Mouse (Mus musculus): ENCODE results near the gene Defb33.

The Defb33 gene

DNA sequence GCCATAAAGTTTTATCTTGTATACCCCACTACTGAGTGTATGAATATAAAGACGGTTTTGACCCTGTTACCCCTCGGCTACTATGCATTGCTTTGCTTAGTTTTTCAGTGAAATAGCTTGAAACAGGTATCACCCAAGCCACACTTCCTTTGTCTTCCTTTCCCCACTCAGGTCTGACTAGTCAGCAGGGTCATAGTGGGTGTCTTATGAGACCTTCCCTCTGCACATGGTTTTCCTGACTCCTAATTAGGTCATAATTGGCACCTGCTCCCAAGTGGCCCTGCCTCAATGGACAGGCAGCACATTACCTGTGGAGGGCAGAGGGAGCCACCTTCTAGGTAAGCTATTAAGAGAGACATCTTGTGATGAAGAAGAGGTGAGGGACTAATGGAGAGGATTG, at the start of gene Defb33:
Gene Defb33, plus strand, starts transcription at position 301 of the 400 bp plus-strand sequence.
- DNase-seq: no peak

DNA sequence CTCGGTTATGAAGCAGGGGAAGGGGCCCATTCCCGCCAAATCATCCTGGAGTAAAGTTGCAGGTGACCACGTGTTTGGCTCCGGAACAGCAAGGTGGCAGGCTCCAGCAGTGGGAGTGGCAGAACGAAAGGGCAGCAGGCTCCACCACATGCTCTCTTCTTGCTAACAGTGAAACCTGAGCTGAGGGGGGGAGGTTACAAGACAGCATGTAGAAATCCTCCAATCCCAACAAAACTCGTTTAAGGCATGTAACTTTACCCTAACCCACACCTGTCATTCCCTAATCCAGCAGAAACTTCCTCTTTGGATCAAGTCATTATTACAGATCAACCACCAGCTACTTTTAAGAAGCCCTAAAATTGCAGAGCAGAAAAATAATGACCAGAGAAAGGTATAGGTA, 17.9 kb upstream of the Defb33 start:
- DNase-seq: no peak

DNA sequence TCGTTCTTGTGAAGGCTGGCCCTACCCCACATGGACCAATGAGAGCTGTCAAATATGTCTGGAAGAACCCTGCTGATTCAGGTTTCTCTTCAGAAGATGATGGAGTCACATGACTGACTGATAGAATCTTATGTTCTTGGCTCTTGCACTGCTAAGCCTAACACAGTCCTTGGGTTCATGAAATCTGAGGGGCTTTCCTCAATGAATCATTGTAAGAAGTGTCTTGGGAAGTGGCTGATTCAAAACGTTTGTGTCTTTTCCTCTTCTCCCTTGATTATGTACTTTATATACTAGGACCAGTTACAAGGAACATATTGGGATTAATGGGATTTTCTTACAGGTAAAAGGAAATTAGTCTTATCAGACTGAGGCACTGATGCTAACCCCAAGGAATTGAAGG, 10.1 kb downstream of the Defb33 start, which contains the start of gene Gm15056:
Gene Gm15056, minus strand, starts transcription at position 101 of the 400 bp plus-strand sequence.
- no peak for DNase-seq

DNA sequence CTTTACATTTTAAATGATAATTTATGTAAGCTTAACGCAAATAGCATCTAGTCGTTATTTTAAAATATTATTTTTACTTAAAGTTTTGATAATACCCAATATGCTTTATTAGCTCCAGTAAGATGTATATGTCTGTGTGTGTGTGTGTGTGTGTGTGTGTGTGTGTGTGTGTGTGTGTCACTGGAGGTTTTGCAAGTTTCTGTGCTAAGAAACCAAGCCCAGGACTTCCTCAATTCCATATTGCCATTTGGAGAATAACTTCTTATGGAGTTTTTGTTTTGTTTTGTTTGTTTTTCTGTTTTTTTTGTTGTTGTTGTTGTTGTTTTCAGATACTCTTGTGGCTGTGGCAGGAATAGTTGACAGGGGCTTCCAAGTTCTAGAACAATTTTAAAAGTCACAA, 14.7 kb downstream of the Defb33 start:
- DNase-seq: no peak

DNA sequence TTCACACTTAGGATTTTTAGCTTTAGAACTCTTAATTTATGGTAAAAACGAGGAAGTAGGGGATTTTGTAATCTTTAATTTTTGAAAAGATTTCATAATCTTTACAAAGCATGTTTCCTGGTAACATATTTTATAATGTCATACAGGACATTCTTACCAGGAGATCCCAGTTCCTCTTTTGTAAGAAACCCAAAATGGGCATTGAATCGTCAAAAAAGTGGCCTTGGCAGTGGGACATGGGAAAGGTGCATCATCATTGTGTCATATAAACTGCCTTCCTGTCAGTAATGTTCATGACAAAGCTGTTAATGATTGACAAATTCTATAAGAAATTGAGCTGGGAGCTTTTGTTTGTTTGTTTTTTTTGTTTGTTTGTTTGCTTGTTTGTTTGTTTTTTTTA, 15.8 kb downstream of the Defb33 start:
- DNase-seq: no peak

DNA sequence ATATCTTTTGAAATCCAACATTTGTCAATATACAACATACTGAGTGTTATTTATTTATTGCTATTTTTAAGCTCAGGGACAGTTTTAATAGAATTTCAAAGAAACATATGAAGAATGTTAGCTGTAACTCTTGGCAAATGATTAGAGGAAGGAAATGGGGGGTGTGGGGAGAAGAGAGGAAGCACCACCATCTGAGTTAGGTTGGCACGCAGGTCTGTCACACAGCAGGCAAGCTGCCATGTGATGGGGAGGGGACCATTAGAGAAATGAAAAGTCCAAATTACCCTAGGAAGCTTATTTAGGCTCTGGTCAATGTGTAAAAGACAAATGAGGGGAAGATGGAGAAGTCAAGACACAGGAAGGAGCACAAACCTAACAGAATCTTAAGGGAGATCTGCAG, 19.8 kb downstream of the Defb33 start:
- no peak for DNase-seq

DNA sequence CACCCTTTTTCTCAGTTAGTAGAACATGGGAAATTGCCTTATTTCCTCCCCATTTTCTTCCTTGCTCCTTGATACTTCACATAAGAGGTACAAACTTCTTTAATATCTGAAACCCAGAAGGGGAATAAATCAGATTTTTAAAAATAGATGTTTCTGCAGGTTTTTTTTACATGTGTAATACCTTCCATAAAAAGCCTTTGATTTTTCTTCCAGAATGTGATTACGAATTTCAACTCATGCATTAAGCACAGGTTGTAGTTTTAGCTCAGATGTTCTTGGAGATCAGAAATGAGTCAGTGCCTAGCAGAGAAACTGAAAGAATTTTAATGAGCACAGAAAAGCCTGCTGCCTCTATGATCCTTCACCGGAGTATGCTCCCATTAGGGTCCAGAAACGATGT, 29.5 kb downstream of the Defb33 start, which contains the start of gene Gm6040:
Gene Gm6040, minus strand, starts transcription at position 101 of the 400 bp plus-strand sequence.
- DNase-seq: no peak

DNA sequence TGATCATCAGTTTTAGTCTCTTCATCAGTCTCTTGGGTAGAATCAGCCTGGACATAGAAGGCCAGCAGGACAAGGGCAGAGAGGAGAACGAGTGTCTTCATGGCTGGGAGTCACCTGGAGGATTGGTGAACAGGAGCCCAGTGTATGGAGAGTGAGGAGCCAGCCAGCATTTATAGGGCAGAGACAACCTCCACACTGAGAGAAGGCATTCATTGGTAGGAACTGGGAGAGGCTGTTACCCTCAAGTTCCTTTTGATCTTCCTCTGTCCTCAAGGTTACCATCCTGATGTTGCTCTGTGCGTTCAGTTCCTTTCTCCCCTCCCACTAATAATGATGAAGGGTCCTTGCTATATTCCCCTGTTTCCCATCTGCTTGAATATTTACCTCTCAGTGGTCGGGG, 52.1 kb downstream of the Defb33 start, which contains the start of gene AY761185:
Gene AY761185, minus strand, starts transcription at position 101 of the 400 bp plus-strand sequence.
- no peak for DNase-seq
